Mouse (Mus musculus) kidney, adult 11 months (tissue): ENCODE measurements at regions not wholly inside any gene's neighbourhood (a gene's known extent, or its start where the extent isn't known, plus 50 kb on each side); places are given as distances from the start of the nearest gene placed in this dataset.

Source experiments
- DNase-seq: peaks from one replicate; pipeline ENCODE4 v3.0.0; 2022

DNA sequence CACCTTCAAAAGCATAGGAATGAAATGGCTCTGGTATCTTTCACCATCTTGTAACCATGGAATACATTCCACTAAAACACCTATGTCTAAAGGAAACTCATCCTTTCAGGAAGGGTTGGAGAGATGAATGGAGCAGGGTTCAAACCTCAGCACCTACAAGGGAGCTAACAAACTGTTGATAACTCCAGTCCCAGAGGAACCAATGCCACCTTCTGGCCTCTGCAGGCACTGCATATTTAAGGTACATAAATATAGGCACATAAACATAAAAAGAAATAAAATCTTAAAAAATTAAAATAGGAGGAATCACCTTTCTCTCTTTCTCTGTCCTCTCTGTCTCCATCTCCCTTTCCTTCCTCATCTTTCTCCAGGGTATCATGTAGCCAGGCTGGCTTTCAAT is 256.9 kb downstream of the Gm11361 start:
- no peak for DNase-seq

GRCm38 (mm10) chr13:28513336-28513735 is 256.0 kb downstream of the Gm11361 start:
- DNase-seq = no peak

- no peak for DNase-seq
Observed at GRCm38 (mm10) chr13:28512573-28513334, 255.4 kb downstream of the Gm11361 start.

DNA sequence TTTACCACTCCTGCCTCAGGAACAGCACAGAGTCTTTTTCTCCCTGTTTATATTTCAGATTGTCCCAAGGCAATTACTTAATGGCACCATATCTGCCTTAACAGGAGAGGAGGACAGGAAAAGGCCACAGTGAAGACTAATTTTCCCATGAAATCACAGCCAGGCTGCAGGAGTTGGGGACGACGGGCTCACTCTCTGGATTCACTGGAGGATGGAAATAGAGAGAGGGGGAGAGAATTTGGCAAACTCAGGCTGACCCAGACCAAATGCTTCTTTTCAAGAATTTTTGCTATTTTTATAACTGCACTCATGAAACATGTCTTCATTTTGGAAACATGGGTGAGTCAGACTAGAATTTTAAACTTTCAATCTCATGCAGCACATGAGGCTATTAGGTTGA is 250.9 kb downstream of the Gm11361 start:
- DNase-seq = no peak

- no peak for DNase-seq
Observed at GRCm38 (mm10) chr13:28507783-28508182, 250.5 kb downstream of the Gm11361 start.

DNA sequence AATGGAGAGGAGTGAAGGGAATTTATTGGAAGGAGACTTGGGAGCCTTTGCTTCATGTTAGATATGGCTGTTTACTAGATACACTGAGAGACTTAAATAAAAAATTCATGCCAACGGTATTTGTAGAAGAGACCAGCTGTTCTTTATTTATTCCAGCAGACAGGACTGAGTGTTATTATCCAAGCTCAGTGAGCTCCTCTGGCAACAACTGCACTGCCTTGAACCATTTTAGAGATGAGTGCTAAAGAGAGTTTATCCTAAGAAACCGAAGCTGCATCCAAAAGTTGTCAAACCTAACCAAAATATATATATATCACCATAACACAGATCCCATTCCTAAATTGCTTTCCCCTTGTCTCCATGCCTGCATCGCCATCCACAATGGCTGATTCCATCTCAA is 247.0 kb downstream of the Gm11361 start:
- DNase-seq = no peak

DNA sequence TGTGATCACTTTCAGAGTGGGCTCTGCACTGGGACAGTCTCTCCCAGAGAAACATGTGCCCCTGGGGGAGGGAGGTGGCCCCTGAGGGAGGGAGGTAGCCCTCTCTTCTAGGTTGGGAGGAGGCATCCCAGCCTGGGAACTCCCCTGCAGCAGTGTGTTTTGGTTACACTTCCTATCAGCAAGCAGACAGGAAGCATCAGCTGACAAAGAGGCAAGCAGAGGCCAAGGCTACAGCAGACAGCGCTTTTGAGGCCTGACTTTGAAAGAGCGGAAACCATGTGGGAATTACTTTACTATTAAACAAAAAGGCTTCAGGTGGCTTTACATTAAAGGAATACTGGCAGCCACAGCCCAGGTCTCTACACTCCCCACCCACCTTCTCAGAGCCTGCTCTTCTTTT is 244.8 kb downstream of the Gm11361 start:
- DNase-seq = peak; percentile 40

GRCm38 (mm10) chr13:28500697-28501096 is 243.4 kb downstream of the Gm11361 start:
- no peak for DNase-seq

GRCm38 (mm10) chr13:28497483-28497882 is 240.2 kb downstream of the Gm11361 start:
- no peak for DNase-seq

GRCm38 (mm10) chr13:28492015-28492414 is 234.7 kb downstream of the Gm11361 start:
- no peak for DNase-seq

- no peak for DNase-seq
Observed at GRCm38 (mm10) chr13:28483727-28484126, 226.4 kb downstream of the Gm11361 start.

DNA sequence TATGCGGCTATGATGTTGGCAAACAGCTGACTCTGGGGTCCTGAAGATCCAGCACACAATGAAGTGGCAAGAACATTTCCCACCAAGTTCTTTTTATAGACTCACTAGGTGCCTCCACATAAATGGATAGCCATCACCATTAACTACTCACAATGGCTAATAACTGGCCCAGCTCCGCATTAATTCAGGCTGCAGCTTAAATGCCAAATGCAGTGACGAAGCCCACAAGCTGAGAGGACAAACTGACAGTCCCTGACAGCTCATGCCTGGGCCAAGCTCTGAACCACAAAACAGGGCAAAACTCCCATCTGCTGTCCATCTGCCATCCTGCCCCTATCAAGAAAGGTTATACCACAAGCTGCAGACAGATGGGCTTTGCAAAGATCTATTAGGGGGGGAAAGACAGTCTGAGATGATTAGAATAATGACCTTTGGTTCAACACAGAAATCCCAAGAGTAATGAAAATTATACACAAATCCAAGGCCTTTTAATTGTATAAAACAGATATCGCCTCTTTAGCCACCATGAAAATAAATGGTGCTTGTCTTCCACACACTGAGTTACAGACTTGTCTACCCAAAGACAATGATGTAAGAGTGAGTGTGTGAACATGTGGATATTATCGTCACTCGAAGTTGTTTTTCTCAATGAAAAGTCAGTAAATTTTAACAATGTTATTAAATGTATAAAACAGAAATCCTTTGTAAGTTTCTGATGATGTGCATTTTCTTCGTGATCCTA is 224.1 kb downstream of the Gm11361 start:
- no peak for DNase-seq

DNA sequence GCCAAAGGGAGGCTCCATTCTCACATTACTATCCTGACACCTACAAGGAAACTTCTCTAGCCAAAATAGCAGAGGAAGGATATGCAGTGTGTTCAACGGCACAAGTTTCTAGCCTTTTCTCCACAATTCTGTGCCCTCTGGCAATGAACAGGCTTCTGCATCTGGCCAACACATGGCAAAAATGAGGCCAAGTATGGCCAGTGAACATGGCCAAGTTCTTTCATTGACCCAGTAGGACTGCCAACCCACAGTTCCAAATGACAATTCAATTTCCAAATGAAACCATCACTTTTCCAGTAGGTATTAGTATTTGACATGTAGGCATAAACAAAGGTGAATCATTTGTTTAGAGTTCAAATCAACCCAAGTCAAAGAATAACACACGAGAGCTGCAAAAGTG is 208.8 kb downstream of the Gm11361 start:
- DNase-seq = no peak

- no peak for DNase-seq
Observed at GRCm38 (mm10) chr13:28465187-28465880, 208.0 kb downstream of the Gm11361 start.

DNA sequence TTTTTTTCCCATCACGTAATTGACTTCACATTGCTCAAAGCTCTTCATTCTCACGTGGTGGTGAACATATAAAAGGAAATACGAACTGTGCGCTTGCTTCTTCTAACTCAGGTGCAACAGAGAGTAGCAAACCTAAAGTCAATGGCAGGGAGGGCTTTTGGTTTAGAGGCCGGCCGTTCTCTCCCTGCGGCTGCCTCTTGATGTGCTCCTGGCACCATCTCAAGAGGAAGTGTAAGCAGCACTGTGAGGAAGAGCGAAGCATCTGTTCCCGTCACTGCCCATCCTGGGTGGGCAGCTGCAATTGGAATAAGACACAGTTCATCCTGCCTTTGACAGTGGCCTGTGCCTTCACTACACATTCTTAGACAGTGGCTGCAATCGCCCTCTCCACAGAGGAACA is 204.0 kb downstream of the Gm11361 start:
- DNase-seq = no peak

- no peak for DNase-seq
Observed at GRCm38 (mm10) chr13:28457403-28457802, 200.1 kb downstream of the Gm11361 start.

DNA sequence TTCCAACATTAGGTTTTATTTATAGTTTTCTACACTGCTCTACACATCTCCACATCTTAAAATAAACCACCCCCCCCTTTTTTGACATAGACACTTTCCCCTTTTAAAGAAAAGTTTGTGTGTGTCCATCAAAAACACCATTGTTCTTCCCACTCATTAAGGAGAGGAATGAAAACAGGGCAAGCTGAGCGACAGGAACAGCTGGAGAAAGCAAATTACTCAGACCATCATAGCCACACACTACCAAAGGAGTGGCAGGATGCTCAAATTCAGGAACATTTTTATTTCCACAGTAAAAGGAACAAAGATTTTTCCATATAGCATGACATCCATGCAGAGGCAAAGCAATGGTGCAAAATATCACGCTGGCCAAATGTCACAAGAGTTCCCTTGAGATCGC is 198.6 kb downstream of the Gm11361 start:
- no peak for DNase-seq

- DNase-seq = no peak
Observed at GRCm38 (mm10) chr13:28455016-28455415, 197.7 kb downstream of the Gm11361 start.

- no peak for DNase-seq
Observed at GRCm38 (mm10) chr13:28450699-28451445, 193.5 kb downstream of the Gm11361 start.

- DNase-seq = no peak
Observed at GRCm38 (mm10) chr13:28449026-28449425, 191.7 kb downstream of the Gm11361 start.

DNA sequence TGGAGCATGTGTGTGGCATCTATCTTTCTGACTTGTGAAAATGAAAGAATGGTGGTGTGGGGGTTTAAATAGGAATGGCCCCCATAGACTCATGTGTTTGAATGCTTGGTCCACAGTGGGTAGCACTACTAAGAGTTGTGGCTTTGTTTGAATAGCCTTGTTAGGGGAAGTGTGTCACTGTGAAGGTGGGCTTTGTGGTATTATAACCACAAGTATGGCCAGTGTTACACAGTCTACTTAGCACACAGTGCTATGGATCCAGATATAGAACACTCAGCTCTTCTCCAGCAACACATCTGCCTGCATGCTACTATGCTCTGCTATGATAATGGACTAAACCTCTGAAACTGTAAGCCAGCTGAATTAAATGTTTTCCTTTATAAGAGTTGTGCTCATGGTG is 184.9 kb downstream of the Gm11361 start:
- no peak for DNase-seq

DNA sequence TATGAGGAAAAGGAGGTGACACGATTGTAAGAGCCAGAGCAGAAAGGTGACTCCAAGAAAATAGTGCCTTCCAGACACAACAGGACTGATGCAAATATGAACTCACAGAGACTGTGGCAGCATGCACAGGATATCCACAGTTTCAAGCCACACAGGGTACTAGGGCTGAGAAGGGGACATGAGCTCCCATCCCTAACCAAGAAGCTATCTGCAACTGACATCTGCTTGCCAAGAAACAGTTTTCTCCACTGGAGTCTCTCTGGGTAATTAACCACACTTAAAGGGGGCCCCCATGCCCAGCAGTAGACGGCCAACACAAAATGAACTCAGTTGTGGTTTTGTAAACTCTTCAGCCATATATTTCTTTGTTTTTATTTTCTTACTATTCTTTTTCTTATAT is 176.1 kb downstream of the Gm11361 start:
- no peak for DNase-seq

GRCm38 (mm10) chr13:28432017-28432416 is 174.7 kb downstream of the Gm11361 start:
- no peak for DNase-seq
